Mouse (Mus musculus) MEL (cell line): ENCODE measurements at regions not wholly inside any gene's neighbourhood (a gene's known extent, or its start where the extent isn't known, plus 50 kb on each side); places are given as distances from the start of the nearest gene placed in this dataset.

Experiments
- DNase-seq: peaks from one replicate; pipeline ENCODE4 v3.0.0; 2011; ENCODE audit warnings: low read depth, low spot score
- H3K27ac ChIP-seq: 2 replicates; pipeline ENCODE4 v1.5.1; 2012; ENCODE audit warnings: low read depth, mild to moderate bottlenecking, control low read depth, low read length, moderate library complexity; ENCODE audit not compliant: control insufficient read depth
- H3K27me3 ChIP-seq, 2 experiments: fragments of 150-350 bp in 1 of 2; sonication (generic) in 1 of 2; 2 replicates each; pipeline ENCODE4 v1.6.1; 2012; ENCODE audit warnings: low read length in 2 of 2, mild to moderate bottlenecking in 2 of 2, improper control_type of control experiment in 1 of 2, moderate library complexity in 1 of 2; ENCODE audit not compliant: insufficient read depth in 2 of 2, control insufficient read depth in 1 of 2
- H3K36me3 ChIP-seq, 2 experiments: 2 replicates each; pipeline ENCODE4 v1.6.1; 2012 to 2014; ENCODE audit warnings: low read length in 2 of 2, improper control_type of control experiment in 1 of 2, inconsistent platforms in 1 of 2, mild to moderate bottlenecking in 1 of 2; ENCODE audit not compliant: insufficient read depth in 2 of 2, control insufficient read depth in 1 of 2
- H3K4me1 ChIP-seq, 2 experiments: fragments of 150-350 bp in 1 of 2; sonication (generic) in 1 of 2; 2 replicates each; pipeline ENCODE4 v1.6.1; 2012; ENCODE audit warnings: low read length in 2 of 2, improper control_type of control experiment in 1 of 2, mild to moderate bottlenecking in 1 of 2; ENCODE audit not compliant: insufficient read depth in 2 of 2, control insufficient read depth in 1 of 2
- H3K4me3 ChIP-seq, 2 experiments: fragments of 150-350 bp in 1 of 2; sonication (generic) in 1 of 2; 2 replicates each; pipeline ENCODE4 v1.5.1; 2012; ENCODE audit warnings: low read depth in 2 of 2, low read length in 2 of 2, mild to moderate bottlenecking in 2 of 2, moderate library complexity in 2 of 2, control low read depth in 1 of 2, improper control_type of control experiment in 1 of 2; ENCODE audit not compliant: control insufficient read depth in 1 of 2, insufficient read depth in 1 of 2
- H3K79me2 ChIP-seq: 2 replicates; pipeline ENCODE4 v1.6.1; 2012; ENCODE audit warnings: mild to moderate bottlenecking, low read length, moderate library complexity; ENCODE audit not compliant: control insufficient read depth, poor library complexity, insufficient read depth
- H3K9ac ChIP-seq: 2 replicates; pipeline ENCODE4 v1.6.1; 2012; ENCODE audit warnings: low read depth, mild to moderate bottlenecking, control low read depth, low read length, moderate library complexity; ENCODE audit not compliant: control insufficient read depth, poor library complexity, severe bottlenecking
- H3K9me3 ChIP-seq: fragments of 150-350 bp; sonication (generic); replicated peaks from 2 replicates; pipeline ENCODE4 v1.6.1; 2012; ENCODE audit warnings: mild to moderate bottlenecking, low read length, improper control_type of control experiment, moderate library complexity; ENCODE audit not compliant: insufficient read depth
- BHLHE40 ChIP-seq: IDR thresholded peaks from 2 replicates; pipeline ENCODE4 v1.6.1; 2012; ENCODE audit warnings: low read depth, mild to moderate bottlenecking, inconsistent platforms, low read length, improper control_type of control experiment, borderline replicate concordance
- CHD1 ChIP-seq: IDR thresholded peaks from 2 replicates; pipeline ENCODE4 v1.6.1; 2012; ENCODE audit warnings: low read depth, mild to moderate bottlenecking, inconsistent platforms, low read length, improper control_type of control experiment
- CHD2 ChIP-seq: IDR thresholded peaks from 2 replicates; pipeline ENCODE4 v1.6.1; 2011; ENCODE audit warnings: low read length, improper control_type of control experiment
- E2F4 ChIP-seq: IDR thresholded peaks from 2 replicates; pipeline ENCODE4 v1.6.1; 2011; ENCODE audit warnings: low read depth, low read length, improper control_type of control experiment, borderline replicate concordance
- ELF1 ChIP-seq: IDR thresholded peaks from 2 replicates; pipeline ENCODE4 v1.6.1; 2014; ENCODE audit warnings: low read depth, mild to moderate bottlenecking, inconsistent platforms, low read length, improper control_type of control experiment, moderate library complexity
- EP300 ChIP-seq, 2 experiments: IDR thresholded peaks; 2 replicates each; pipeline ENCODE4 v1.6.1; 2011; ENCODE audit warnings: improper control_type of control experiment in 2 of 2, low read length in 2 of 2, low read depth in 1 of 2, mild to moderate bottlenecking in 1 of 2
- ETS1 ChIP-seq: IDR thresholded peaks from 2 replicates; pipeline ENCODE4 v1.6.1; 2012; ENCODE audit warnings: low read depth, mild to moderate bottlenecking, inconsistent platforms, low read length, improper control_type of control experiment, moderate library complexity
- GABPA ChIP-seq: IDR thresholded peaks from 2 replicates; pipeline ENCODE4 v1.6.1; 2012; ENCODE audit warnings: low read depth, mild to moderate bottlenecking, inconsistent platforms, low read length, improper control_type of control experiment, moderate library complexity
- GATA1 ChIP-seq: IDR thresholded peaks from 2 replicates; pipeline ENCODE4 v1.6.1; 2011; ENCODE audit warnings: low read depth, low read length, improper control_type of control experiment
- HCFC1 ChIP-seq: IDR thresholded peaks from 2 replicates; pipeline ENCODE4 v1.6.1; 2012; ENCODE audit warnings: low read depth, mild to moderate bottlenecking, inconsistent platforms, low read length, improper control_type of control experiment, moderate library complexity
- JUND ChIP-seq: IDR thresholded peaks from 2 replicates; pipeline ENCODE4 v1.6.1; 2011; ENCODE audit warnings: low read depth, mild to moderate bottlenecking, improper control_type of control experiment, low read length
- KAT2A ChIP-seq: conservative IDR thresholded peaks from 2 replicates; pipeline ENCODE4 v1.6.1; 2012; ENCODE audit warnings: low read depth, low read length, improper control_type of control experiment, inconsistent platforms
- MAFK ChIP-seq: IDR thresholded peaks from 2 replicates; pipeline ENCODE4 v1.6.1; 2011; ENCODE audit warnings: low read depth, mild to moderate bottlenecking, low read length, improper control_type of control experiment, borderline replicate concordance
- MAX ChIP-seq: IDR thresholded peaks from 2 replicates; pipeline ENCODE4 v1.6.1; 2011; ENCODE audit warnings: low read length, improper control_type of control experiment
- MAZ ChIP-seq: IDR thresholded peaks from 2 replicates; pipeline ENCODE4 v1.6.1; 2012; ENCODE audit warnings: low read depth, mild to moderate bottlenecking, inconsistent platforms, low read length, improper control_type of control experiment
- MEF2A ChIP-seq: IDR thresholded peaks from 2 replicates; pipeline ENCODE4 v1.6.1; 2014; ENCODE audit warnings: low read depth, mild to moderate bottlenecking, inconsistent platforms, low read length, improper control_type of control experiment; ENCODE audit not compliant: poor library complexity, insufficient replicate concordance, severe bottlenecking; ENCODE audit errors: extremely low read depth
- MXI1 ChIP-seq: IDR thresholded peaks from 2 replicates; pipeline ENCODE4 v1.6.1; 2011; ENCODE audit warnings: mild to moderate bottlenecking, low read depth, low read length, improper control_type of control experiment
- MYB ChIP-seq: IDR thresholded peaks from 2 replicates; pipeline ENCODE4 v1.6.1; 2011; ENCODE audit warnings: mild to moderate bottlenecking, low read depth, low read length, improper control_type of control experiment
- MYC ChIP-seq: IDR thresholded peaks from 2 replicates; pipeline ENCODE4 v1.6.1; 2011; ENCODE audit warnings: low read depth, mild to moderate bottlenecking, low read length, improper control_type of control experiment, moderate library complexity
- NELFE ChIP-seq: IDR thresholded peaks from 2 replicates; pipeline ENCODE4 v1.6.1; 2011; ENCODE audit warnings: low read depth, low read length, improper control_type of control experiment
- NRF1 ChIP-seq: IDR thresholded peaks from 2 replicates; pipeline ENCODE4 v1.6.1; 2014; ENCODE audit warnings: low read depth, mild to moderate bottlenecking, inconsistent platforms, low read length, improper control_type of control experiment, moderate library complexity; ENCODE audit not compliant: poor library complexity, insufficient read depth, severe bottlenecking
- POLR2A ChIP-seq, 2 experiments: IDR thresholded peaks; 2 replicates each; pipeline ENCODE4 v1.6.1; 2011 to 2012; ENCODE audit warnings: low read length in 2 of 2, mild to moderate bottlenecking in 2 of 2, control low read depth in 1 of 2, improper control_type of control experiment in 1 of 2, low read depth in 1 of 2, moderate library complexity in 1 of 2; ENCODE audit not compliant: control insufficient read depth in 1 of 2, insufficient read depth in 1 of 2, poor library complexity in 1 of 2
- POLR2AphosphoS2 ChIP-seq: IDR thresholded peaks from 2 replicates; pipeline ENCODE4 v1.6.1; 2011; ENCODE audit warnings: low read length, improper control_type of control experiment
- POLR2AphosphoS5 ChIP-seq: IDR thresholded peaks from 2 replicates; pipeline ENCODE4 v1.6.1; 2012; ENCODE audit warnings: low read depth, borderline replicate concordance, mild to moderate bottlenecking, inconsistent platforms, low read length, moderate library complexity, mixed read lengths
- RAD21 ChIP-seq: IDR thresholded peaks from 2 replicates; pipeline ENCODE4 v1.6.1; 2011; ENCODE audit warnings: mild to moderate bottlenecking, low read depth, low read length, improper control_type of control experiment
- RCOR1 ChIP-seq: IDR thresholded peaks from 2 replicates; pipeline ENCODE4 v1.6.1; 2012; ENCODE audit warnings: low read depth, mild to moderate bottlenecking, inconsistent platforms, low read length, improper control_type of control experiment
- SIN3A ChIP-seq: IDR thresholded peaks from 2 replicates; pipeline ENCODE4 v1.6.1; 2012; ENCODE audit warnings: low read length, improper control_type of control experiment, inconsistent platforms
- SMC3 ChIP-seq: IDR thresholded peaks from 2 replicates; pipeline ENCODE4 v1.6.1; 2011; ENCODE audit warnings: low read depth, low read length, improper control_type of control experiment
- TAL1 ChIP-seq: IDR thresholded peaks from 2 replicates; pipeline ENCODE4 v1.6.1; 2012; ENCODE audit warnings: mild to moderate bottlenecking, inconsistent platforms, low read length, moderate library complexity, mixed read lengths
- TBP ChIP-seq: IDR thresholded peaks from 2 replicates; pipeline ENCODE4 v1.8.0; 2011; ENCODE audit warnings: low read depth, low read length, improper control_type of control experiment
- TCF12 ChIP-seq: IDR thresholded peaks from 2 replicates; pipeline ENCODE4 v1.6.1; 2014; ENCODE audit warnings: low read depth, mild to moderate bottlenecking, inconsistent platforms, low read length, improper control_type of control experiment, moderate library complexity
- UBTF ChIP-seq: IDR thresholded peaks from 2 replicates; pipeline ENCODE4 v1.6.1; 2012; ENCODE audit warnings: low read depth, mild to moderate bottlenecking, inconsistent platforms, low read length, improper control_type of control experiment, moderate library complexity, borderline replicate concordance; ENCODE audit not compliant: insufficient read depth
- USF1 ChIP-seq: IDR thresholded peaks from 2 replicates; pipeline ENCODE4 v1.6.1; 2014; ENCODE audit warnings: low read depth, mild to moderate bottlenecking, inconsistent platforms, low read length, improper control_type of control experiment, moderate library complexity
- USF2 ChIP-seq, 2 experiments: IDR thresholded peaks; 2 replicates each; pipeline ENCODE4 v1.6.1; 2011 to 2012; ENCODE audit warnings: improper control_type of control experiment in 2 of 2, low read length in 2 of 2, borderline replicate concordance in 1 of 2, inconsistent platforms in 1 of 2, low read depth in 1 of 2, mild to moderate bottlenecking in 1 of 2; ENCODE audit not compliant: insufficient read depth in 1 of 2
- ZC3H11A ChIP-seq: IDR thresholded peaks from 2 replicates; pipeline ENCODE4 v1.6.1; 2012; ENCODE audit warnings: low read depth, mild to moderate bottlenecking, inconsistent platforms, low read length, improper control_type of control experiment
- ZKSCAN1 ChIP-seq: IDR thresholded peaks from 2 replicates; pipeline ENCODE4 v1.6.1; 2012; ENCODE audit warnings: low read depth, mild to moderate bottlenecking, inconsistent platforms, low read length, improper control_type of control experiment, moderate library complexity
- ZMIZ1 ChIP-seq: IDR thresholded peaks from 2 replicates; pipeline ENCODE4 v1.6.1; 2012; ENCODE audit warnings: low read depth, mild to moderate bottlenecking, inconsistent platforms, low read length, improper control_type of control experiment, moderate library complexity
- ZNF384 ChIP-seq: IDR thresholded peaks from 2 replicates; pipeline ENCODE4 v1.6.1; 2012; ENCODE audit warnings: low read depth, mild to moderate bottlenecking, inconsistent platforms, low read length, improper control_type of control experiment

DNA sequence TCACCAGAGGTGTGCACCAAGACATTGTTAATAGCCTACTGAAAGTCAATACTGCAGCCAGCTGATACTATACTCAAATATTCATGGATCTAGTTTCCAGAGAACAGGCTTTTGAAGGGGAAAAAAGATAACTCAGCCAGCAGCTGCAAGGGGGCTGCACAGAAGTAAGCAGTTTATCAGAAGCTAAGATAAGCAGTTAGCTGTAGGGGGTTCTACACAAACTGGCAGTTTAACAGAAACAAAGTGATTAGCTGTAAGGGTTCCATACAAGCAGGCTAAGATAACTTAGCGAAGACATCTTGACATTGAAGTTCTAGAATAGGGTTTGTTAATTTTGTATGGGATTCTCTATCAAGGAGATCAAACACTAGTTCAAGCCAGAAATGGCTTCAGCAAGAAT is 271.5 kb upstream of the Cpxcr1 start:
- H3K27ac ChIP-seq, result peak overlapping the region; percentile 59
- no peaks in the 10 kb centered on the region for H3K79me2 ChIP-seq
- 0 out of 4 replicates have a peak, but pooled peaks cover 0 to 2% of the 10 kb centered on the region in 2 experiments for H3K4me1 ChIP-seq
- DNase-seq, result peak; percentile 45
- no peaks in the 10 kb centered on the region for H3K27me3 ChIP-seq
- TF ChIP-seq MYB (peak; percentile 96), KAT2A (no peak), CHD2 (no peak), POLR2AphosphoS5 (no peak), ZKSCAN1 (no peak), SIN3A (no peak), MAZ (no peak), MEF2A (no peak), ELF1 (no peak), TAL1 (no peak), RCOR1 (0 out of 2 replicates have a peak, but pooled peaks have one; percentile 49), GABPA (no peak), ZNF384 (no peak), MAX (no peak), BHLHE40 (no peak), TBP (no peak), POLR2A (IDR thresholded peaks at IDR 0.05; ENCODE audit: control insufficient read depth in 1 of 2, insufficient read depth in 1 of 2, low read depth in 1 of 2, low read length in 2 of 2, poor library complexity in 1 of 2) (no peak), USF2 (IDR thresholded peaks at IDR 0.05; ENCODE audit: borderline replicate concordance in 1 of 2, insufficient read depth in 1 of 2, low read depth in 1 of 2, low read length in 2 of 2) (no peak), SMC3 (no peak), ZMIZ1 (no peak), MXI1 (no peak), RAD21 (no peak), UBTF (no peak), NRF1 (no peak), CHD1 (no peak), TCF12 (peak; percentile 74; the same call in 1 of the 2 replicates), E2F4 (no peak), MAFK (no peak), HCFC1 (no peak), NELFE (no peak), ZC3H11A (no peak), POLR2AphosphoS2 (no peak), USF1 (no peak), JUND (no peak), GATA1 (peak; percentile 65), ETS1 (peak; percentile 76), MYC (no peak), EP300 (IDR thresholded peaks at IDR 0.05; ENCODE audit: low read depth in 1 of 2, low read length in 2 of 2) (peak; percentile 84 to 90)
- no peaks in the 10 kb centered on the region for H3K9me3 ChIP-seq
- H3K9ac ChIP-seq, result no peak overlapping the region
- peaks cover 0 to 7% of the 10 kb centered on the region in 2 experiments; a peak in 2 of 4 replicates for H3K36me3 ChIP-seq
- H3K4me3 ChIP-seq, result no peak overlapping the region
